Mouse (Mus musculus): ENCODE measurements around the gene Iqcf1. TPM values are rescaled to one million over a fixed set of nuclear protein-coding genes. Genes with fewer than 3 reads are reported as not detected.

Gene Iqcf1
- polyA plus RNA-seq, 1 experiment from 2014 or later = not detected

DNA sequence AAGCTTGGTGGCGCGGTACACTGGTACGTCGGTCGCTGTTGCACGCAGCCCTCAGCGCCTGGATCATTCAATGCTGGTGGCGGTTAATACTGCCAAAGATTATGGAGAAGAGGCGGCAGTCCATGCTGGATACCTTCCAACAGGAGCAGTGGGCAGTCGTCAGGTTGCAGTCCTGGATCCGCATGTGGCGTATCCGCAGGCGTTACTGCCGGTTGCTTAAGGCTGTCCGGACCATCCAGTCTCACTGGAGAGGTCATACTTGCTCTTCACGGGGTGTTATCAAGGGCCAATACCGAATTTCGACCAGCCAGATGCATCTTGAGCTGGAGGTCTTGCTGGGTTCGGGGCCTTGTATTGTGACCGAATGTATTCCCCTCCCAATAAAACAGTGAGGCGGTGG, 2.1 kb downstream of the Iqcf1 start:
- no peaks in the 10 kb centered on the region for H3K36me3 ChIP-seq
- no peak for ATAC-seq (ENCODE audit: low FRiP score)
- WGBS = 87% methylated on average over 22 of the region's 22 CpGs
- no peak overlapping the region for H3K27ac ChIP-seq
- H3K9me3 ChIP-seq (replicated peaks) = no peaks in the 10 kb centered on the region
- no peaks in the 10 kb centered on the region for H3K4me1 ChIP-seq
- H3K9ac ChIP-seq = no peak overlapping the region
- no peak overlapping the region for H3K4me2 ChIP-seq (replicated peaks)
- H3K4me3 ChIP-seq = no peak overlapping the region
- no peaks in the 10 kb centered on the region for H3K27me3 ChIP-seq

DNA sequence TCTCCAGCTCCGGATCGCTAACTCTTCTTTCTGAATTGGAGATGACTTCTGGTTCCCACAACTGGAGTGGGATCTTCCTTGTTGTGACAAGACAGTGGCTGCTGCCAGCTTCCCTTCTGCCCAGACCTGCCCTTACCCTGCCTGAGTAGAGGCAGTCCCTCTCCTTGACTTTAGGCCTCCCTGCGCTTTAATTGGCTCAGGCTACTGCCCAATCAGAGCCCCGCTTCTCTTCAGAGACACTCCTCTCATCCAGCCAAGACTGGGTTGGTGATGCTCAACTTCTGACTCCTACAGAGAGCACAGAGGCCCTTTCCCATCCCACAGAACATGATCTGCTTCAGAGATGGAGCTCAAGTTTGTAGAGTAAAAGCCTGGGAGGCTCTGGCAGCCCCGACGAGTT, 4.5 kb downstream of the Iqcf1 start:
- Histone ChIP-seq H3K27ac (no peak overlapping the region), H3K27me3 (no peaks in the 10 kb centered on the region), H3K4me3 (no peak overlapping the region), H3K9ac (no peak overlapping the region), H3K4me1 (no peaks in the 10 kb centered on the region), H3K9me3 (replicated peaks) (no peaks in the 10 kb centered on the region), H3K36me3 (no peaks in the 10 kb centered on the region), H3K4me2 (replicated peaks) (no peak overlapping the region)
- no peak for ATAC-seq (ENCODE audit: low FRiP score)
- WGBS = 73% methylated on average over 6 of the region's 6 CpGs

- Histone ChIP-seq H3K27ac (no peak overlapping the region), H3K9ac (no peak overlapping the region), H3K4me2 (replicated peaks) (no peak overlapping the region), H3K4me1 (no peaks in the 10 kb centered on the region), H3K36me3 (no peaks in the 10 kb centered on the region), H3K4me3 (no peak overlapping the region), H3K27me3 (no peaks in the 10 kb centered on the region), H3K9me3 (replicated peaks) (no peaks in the 10 kb centered on the region)
- 93% methylated on average over 10 of the region's 10 CpGs for WGBS
- no peak for ATAC-seq (ENCODE audit: low FRiP score)
Measured at GRCm38 (mm10) chr9:106509356-106509755, 9.6 kb downstream of the Iqcf1 start.

DNA sequence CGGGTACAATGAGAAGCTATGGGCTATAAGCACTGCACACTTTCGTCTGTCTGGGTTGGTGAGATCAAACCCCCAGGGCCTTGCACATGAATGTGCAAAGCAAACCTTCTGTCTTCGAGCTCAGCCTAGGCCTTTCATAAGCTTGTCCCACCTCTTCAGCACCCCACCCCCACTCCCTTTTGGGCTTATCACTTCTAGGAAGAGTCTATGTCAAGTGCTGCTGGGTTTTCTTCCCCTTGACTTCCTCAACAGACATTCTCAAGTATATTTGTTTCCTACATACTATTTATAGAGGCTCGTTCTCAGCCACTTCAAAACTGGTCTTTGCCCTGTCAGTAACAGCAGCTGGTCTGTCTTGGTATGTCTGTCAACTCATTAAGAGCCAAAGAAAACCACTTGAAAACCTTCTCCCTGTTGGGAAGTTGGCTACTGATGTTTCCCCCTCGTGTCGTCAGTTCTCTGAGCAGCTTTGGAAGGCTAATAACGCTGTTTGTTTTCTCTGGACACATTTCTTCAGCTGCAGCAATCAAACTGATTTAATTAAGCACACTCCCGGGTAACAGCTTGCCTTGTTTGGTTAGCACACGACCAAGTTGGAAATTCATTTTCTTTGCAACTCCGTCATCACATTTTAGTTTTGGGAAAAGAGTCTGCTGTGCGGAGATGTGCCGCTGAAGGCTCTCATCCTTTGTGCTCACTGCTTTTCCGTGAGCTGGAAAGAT, 13.1 kb downstream of the Iqcf1 start:
- no peaks in the 10 kb centered on the region for H3K9me3 ChIP-seq (replicated peaks)
- no peak overlapping the region for H3K27ac ChIP-seq
- H3K4me2 ChIP-seq (replicated peaks) = no peak overlapping the region
- H3K4me3 ChIP-seq = no peak overlapping the region
- WGBS = 73% methylated on average over 13 of the region's 13 CpGs
- no peak overlapping the region for H3K9ac ChIP-seq
- no peak for ATAC-seq (ENCODE audit: low FRiP score)
- H3K4me1 ChIP-seq = no peaks in the 10 kb centered on the region
- no peaks in the 10 kb centered on the region for H3K36me3 ChIP-seq
- H3K27me3 ChIP-seq = no peaks in the 10 kb centered on the region

DNA sequence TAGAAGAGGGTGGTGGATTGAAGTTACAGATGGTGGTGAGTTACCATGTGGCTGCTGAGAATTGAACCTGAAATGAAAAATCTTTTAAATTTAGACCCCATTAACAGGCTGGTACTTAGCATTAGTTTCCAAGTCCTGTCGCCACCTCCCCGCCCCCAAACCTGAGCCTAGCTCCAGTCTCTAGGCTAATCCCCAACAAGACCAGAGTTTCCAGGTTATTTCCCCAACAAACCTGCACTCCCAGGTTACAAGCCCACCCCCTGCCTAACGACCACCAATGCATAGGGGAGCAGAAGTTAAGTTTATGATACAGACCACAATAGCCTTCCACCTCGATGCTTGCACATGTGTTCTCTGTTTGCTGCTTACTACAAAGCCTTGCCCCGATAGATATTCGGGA, 13.8 kb downstream of the Iqcf1 start:
- Histone ChIP-seq H3K9ac (no peak overlapping the region), H3K4me2 (replicated peaks) (no peak overlapping the region), H3K9me3 (replicated peaks) (no peaks in the 10 kb centered on the region), H3K36me3 (no peaks in the 10 kb centered on the region), H3K4me3 (no peak overlapping the region), H3K4me1 (no peaks in the 10 kb centered on the region), H3K27me3 (no peaks in the 10 kb centered on the region), H3K27ac (no peak overlapping the region)
- no peak for ATAC-seq (ENCODE audit: low FRiP score)
- WGBS = 77% methylated on average over 6 of the region's 6 CpGs

DNA sequence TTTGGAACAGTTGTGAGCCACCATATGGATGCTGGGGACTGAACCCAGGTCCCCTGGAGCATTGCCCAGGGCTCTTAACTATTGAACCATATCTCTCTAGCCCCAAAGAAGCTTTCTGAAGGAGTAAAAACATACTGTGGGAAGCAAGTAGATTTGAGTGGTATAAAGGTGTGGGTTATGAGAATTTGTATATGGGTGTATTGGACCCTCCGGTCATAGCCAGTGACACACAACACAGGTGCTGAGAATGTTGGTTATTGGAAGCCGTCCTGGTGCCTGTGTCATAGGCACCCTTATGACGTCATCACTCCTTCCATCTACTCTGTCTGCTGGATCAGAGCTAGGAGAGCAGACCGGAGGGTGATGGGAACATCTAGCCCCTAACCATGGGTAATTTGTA, 14.5 kb downstream of the Iqcf1 start, which contains the start of gene Iqcf5:
Iqcf5 (plus strand) TSS at position 301 of the 400 bp plus-strand sequence.
- WGBS = 87% methylated on average over 4 of the region's 4 CpGs
- H3K27me3 ChIP-seq = no peaks in the 10 kb centered on the region
- H3K9ac ChIP-seq = no peak within 1 kb of the TSS
- no peak within 1 kb of the TSS for H3K4me3 ChIP-seq
- no peaks in the 10 kb centered on the region for H3K36me3 ChIP-seq
- H3K9me3 ChIP-seq (replicated peaks) = no peaks in the 10 kb centered on the region
- no peak for ATAC-seq (ENCODE audit: low FRiP score)
- H3K4me1 ChIP-seq = no peaks in the 10 kb centered on the region
- no peak within 1 kb of the TSS for H3K4me2 ChIP-seq (replicated peaks)
- no peak within 1 kb of the TSS for H3K27ac ChIP-seq

GRCm38 (mm10) chr9:106519433-106519832, 19.7 kb downstream of the Iqcf1 start:
- Histone ChIP-seq H3K4me2 (replicated peaks) (no peak overlapping the region), H3K27me3 (no peaks in the 10 kb centered on the region), H3K27ac (no peak overlapping the region), H3K36me3 (no peaks in the 10 kb centered on the region), H3K9me3 (replicated peaks) (no peaks in the 10 kb centered on the region), H3K4me1 (no peaks in the 10 kb centered on the region), H3K4me3 (no peak overlapping the region), H3K9ac (no peak overlapping the region)
- 76% methylated on average over 2 of the region's 2 CpGs for WGBS
- no peak for ATAC-seq (ENCODE audit: low FRiP score)

GRCm38 (mm10) chr9:106519909-106520308, 20.1 kb downstream of the Iqcf1 start:
- no peaks in the 10 kb centered on the region for H3K27me3 ChIP-seq
- no peak overlapping the region for H3K4me3 ChIP-seq
- 83% methylated on average over 8 of the region's 8 CpGs for WGBS
- no peak for ATAC-seq (ENCODE audit: low FRiP score)
- H3K27ac ChIP-seq = no peak overlapping the region
- H3K4me1 ChIP-seq = no peaks in the 10 kb centered on the region
- H3K36me3 ChIP-seq = no peaks in the 10 kb centered on the region
- no peak overlapping the region for H3K9ac ChIP-seq
- H3K9me3 ChIP-seq (replicated peaks) = no peaks in the 10 kb centered on the region
- no peak overlapping the region for H3K4me2 ChIP-seq (replicated peaks)

DNA sequence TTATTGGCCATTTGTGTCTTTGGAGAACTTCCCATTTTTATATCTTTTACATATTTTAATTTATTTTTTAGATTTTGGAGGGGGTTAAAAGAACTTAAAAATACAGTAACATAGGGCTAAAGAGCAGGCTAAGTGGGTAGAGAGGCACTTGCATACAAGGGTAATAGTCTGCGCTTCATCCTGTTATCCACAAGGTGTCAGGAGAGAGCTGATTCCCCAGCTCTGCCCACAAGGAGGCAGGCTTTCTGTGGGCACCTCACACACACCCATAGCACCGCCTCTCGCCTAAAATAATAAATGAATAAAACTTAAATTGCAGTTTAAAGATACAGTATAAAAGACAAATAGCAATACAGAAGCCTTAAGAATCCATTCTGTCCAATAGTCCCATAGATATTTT, 32.1 kb downstream of the Iqcf1 start:
- H3K4me2 ChIP-seq (replicated peaks) = no peak overlapping the region
- H3K9me3 ChIP-seq (replicated peaks) = no peaks in the 10 kb centered on the region
- no peaks in the 10 kb centered on the region for H3K4me1 ChIP-seq
- H3K36me3 ChIP-seq = no peaks in the 10 kb centered on the region
- WGBS = 38% methylated on average over 3 of the region's 3 CpGs
- no peak overlapping the region for H3K4me3 ChIP-seq
- no peak overlapping the region for H3K27ac ChIP-seq
- no peak overlapping the region for H3K9ac ChIP-seq
- H3K27me3 ChIP-seq = no peaks in the 10 kb centered on the region
- ATAC-seq (ENCODE audit: low FRiP score) = no peak

- no peak for ATAC-seq (ENCODE audit: low FRiP score)
- Histone ChIP-seq H3K27me3 (no peaks in the 10 kb centered on the region), H3K9me3 (replicated peaks) (no peaks in the 10 kb centered on the region), H3K9ac (no peak overlapping the region), H3K36me3 (no peaks in the 10 kb centered on the region), H3K4me2 (replicated peaks) (no peak overlapping the region), H3K4me1 (no peaks in the 10 kb centered on the region), H3K27ac (no peak overlapping the region), H3K4me3 (no peak overlapping the region)
- 95% methylated on average over 7 of the region's 7 CpGs for WGBS
Measured at GRCm38 (mm10) chr9:106534296-106534695, 34.5 kb downstream of the Iqcf1 start.

- no peaks in the 10 kb centered on the region for H3K4me1 ChIP-seq
- WGBS = 94% methylated on average over 11 of the region's 11 CpGs
- H3K4me3 ChIP-seq = no peak overlapping the region
- ATAC-seq (ENCODE audit: low FRiP score) = no peak
- no peaks in the 10 kb centered on the region for H3K27me3 ChIP-seq
- no peak overlapping the region for H3K27ac ChIP-seq
- no peaks in the 10 kb centered on the region for H3K9me3 ChIP-seq (replicated peaks)
- no peaks in the 10 kb centered on the region for H3K36me3 ChIP-seq
- no peak overlapping the region for H3K4me2 ChIP-seq (replicated peaks)
- no peak overlapping the region for H3K9ac ChIP-seq
Measured at GRCm38 (mm10) chr9:106534975-106535374, 35.2 kb downstream of the Iqcf1 start.

All from hindbrain, embryonic 12.5 days (tissue).